Mouse (Mus musculus) left cerebral cortex, postnatal 14 days (tissue): ENCODE results near the gene Zfp217. TPM values are rescaled to one million over a fixed set of nuclear protein-coding genes. Genes with fewer than 3 reads are reported as not detected.

Experiments
- DNase-seq, 2 experiments: peaks; one replicate each; pipeline ENCODE4 v3.0.0; 2021 to 2022; ENCODE audit warnings: low spot score in 2 of 2, mixed read lengths in 1 of 2
- intact Hi-C: fragments of 180-260 bp; cut with DNase I; formaldehyde crosslinking; loops from one replicate; pipeline ENCODE4 v1.15.1; 2025
- total RNA-seq, 2 experiments: library from RNA; stranded (reverse); gene quantifications; 2 replicates each; pipeline ENCODE4 v1.2.3; 2021

Gene Zfp217
- total RNA-seq, 2 experiments from 2014 or later, result 3.3 to 3.7 TPM

- intact Hi-C loops, result no loop called here
- DNase-seq, result no peak
Observed at GRCm38 (mm10) chr2:170110306-170110705, 37.6 kb downstream of the Zfp217 start.

- intact Hi-C loops, result no loop called here
- no peak for DNase-seq
Observed at GRCm38 (mm10) chr2:170109528-170109927, 38.4 kb downstream of the Zfp217 start.

GRCm38 (mm10) chr2:170107791-170108190 is 40.1 kb downstream of the Zfp217 start:
- DNase-seq, result no peak
- intact Hi-C loops, result no loop called here

- DNase-seq, result no peak
- intact Hi-C loops, result no loop called here
Observed at GRCm38 (mm10) chr2:170106000-170106399, 41.9 kb downstream of the Zfp217 start.

GRCm38 (mm10) chr2:170104396-170104795 is 43.5 kb downstream of the Zfp217 start:
- no peak for DNase-seq
- intact Hi-C loops, result loop anchor here (5.0 kb wide), 2 partner anchors 1042 to 1112 kb away; no protein-coding TSS in a partner anchor

- intact Hi-C loops, result loop anchor here (5.0 kb wide), 2 partner anchors 1042 to 1112 kb away; no protein-coding TSS in a partner anchor
- DNase-seq, result peak; percentile 66 to 68
Observed at GRCm38 (mm10) chr2:170103852-170104251, 44.1 kb downstream of the Zfp217 start.

GRCm38 (mm10) chr2:170103341-170103740 is 44.6 kb downstream of the Zfp217 start:
- no peak for DNase-seq
- intact Hi-C loops, result loop anchor here (5.0 kb wide), 2 partner anchors 1041 to 1111 kb away; no protein-coding TSS in a partner anchor

GRCm38 (mm10) chr2:170101932-170102331 is 46.0 kb downstream of the Zfp217 start:
- intact Hi-C loops, result loop anchor here (5.0 kb wide), 2 partner anchors 1040 to 1110 kb away; no protein-coding TSS in a partner anchor
- DNase-seq, result no peak

- peak; percentile 74 to 93 for DNase-seq
- intact Hi-C loops, result loop anchor here (5.0 kb wide), 2 partner anchors 1039 to 1109 kb away; no protein-coding TSS in a partner anchor
Observed at GRCm38 (mm10) chr2:170101132-170101531, 46.8 kb downstream of the Zfp217 start.

GRCm38 (mm10) chr2:170094871-170095270 is 53.0 kb downstream of the Zfp217 start:
- DNase-seq, result no peak
- intact Hi-C loops, result no loop called here

- no peak for DNase-seq
- intact Hi-C loops, result no loop called here
Observed at GRCm38 (mm10) chr2:170094220-170094619, 53.7 kb downstream of the Zfp217 start.

- DNase-seq, result no peak
- intact Hi-C loops, result no loop called here
Observed at GRCm38 (mm10) chr2:170091563-170092443, 56.1 kb downstream of the Zfp217 start.

GRCm38 (mm10) chr2:170078442-170079017 is 69.4 kb downstream of the Zfp217 start:
- DNase-seq, result peak; percentile 11 to 25
- intact Hi-C loops, result no loop called here

GRCm38 (mm10) chr2:170078041-170078440 is 69.9 kb downstream of the Zfp217 start:
- DNase-seq, result no peak
- intact Hi-C loops, result no loop called here

- no peak for DNase-seq
- intact Hi-C loops, result no loop called here
Observed at GRCm38 (mm10) chr2:170076941-170077490, 70.9 kb downstream of the Zfp217 start.

- no peak for DNase-seq
- intact Hi-C loops, result no loop called here
Observed at GRCm38 (mm10) chr2:170070641-170071241, 77.2 kb downstream of the Zfp217 start.

GRCm38 (mm10) chr2:170069976-170070375 is 77.9 kb downstream of the Zfp217 start:
- intact Hi-C loops, result no loop called here
- DNase-seq, result no peak

- DNase-seq, result no peak
- intact Hi-C loops, result no loop called here
Observed at GRCm38 (mm10) chr2:170062378-170062777, 85.5 kb downstream of the Zfp217 start.

GRCm38 (mm10) chr2:170060066-170060465 is 87.8 kb downstream of the Zfp217 start:
- intact Hi-C loops, result no loop called here
- peak in 1 of 2 experiments; percentile 10 for DNase-seq

- no peak for DNase-seq
- intact Hi-C loops, result no loop called here
Observed at GRCm38 (mm10) chr2:170058774-170059173, 89.1 kb downstream of the Zfp217 start.
